Mouse (Mus musculus) lung, embryonic 15.5 days (tissue): ENCODE measurements around the gene Lrrc8e. TPM values are rescaled to one million over a fixed set of nuclear protein-coding genes. Genes with fewer than 3 reads are reported as not detected.

ENCODE experiments used
- ATAC-seq: fragments of 200-750 bp; cut with Nextera tagmentation; 2 replicates; pipeline ENCODE4 v1.8.0; 2017; ENCODE audit warnings: moderate number of reproducible peaks, borderline replicate concordance; ENCODE audit not compliant: low FRiP score, low TSS enrichment; ENCODE audit errors: extremely low read depth
- H3K27ac ChIP-seq: fragments of 300-500 bp; sonication (generic); 2 replicates; pipeline ENCODE4 v1.5.1; 2015; ENCODE audit warnings: moderate library complexity, mild to moderate bottlenecking, inconsistent platforms
- H3K27me3 ChIP-seq: fragments of 300-500 bp; sonication (generic); 2 replicates; pipeline ENCODE4 v1.6.1; 2015; ENCODE audit warnings: inconsistent platforms
- H3K36me3 ChIP-seq: fragments of 300-500 bp; sonication (generic); 2 replicates; pipeline ENCODE4 v1.6.1; 2015; ENCODE audit warnings: inconsistent platforms
- H3K4me1 ChIP-seq: fragments of 300-500 bp; sonication (generic); 2 replicates; pipeline ENCODE4 v1.6.1; 2015; ENCODE audit warnings: inconsistent platforms
- H3K4me2 ChIP-seq: fragments of 300-500 bp; sonication (generic); 2 replicates; pipeline ENCODE4 v1.6.1; 2015; ENCODE audit warnings: inconsistent platforms, mild to moderate bottlenecking, moderate library complexity
- H3K4me3 ChIP-seq: fragments of 300-500 bp; sonication (generic); 2 replicates; pipeline ENCODE4 v1.5.1; 2015; ENCODE audit warnings: mild to moderate bottlenecking, inconsistent platforms
- H3K9ac ChIP-seq: fragments of 300-500 bp; sonication (generic); 2 replicates; pipeline ENCODE4 v1.6.1; 2015; ENCODE audit warnings: inconsistent platforms
- H3K9me3 ChIP-seq: fragments of 300-500 bp; sonication (generic); 2 replicates; pipeline ENCODE4 v1.6.1; 2016; ENCODE audit warnings: inconsistent platforms
- WGBS: fragments of 180-500 bp; shearing (Covaris S2); methylation state at CpG from one replicate; pipeline ENCODE4 v1.1.7; 2015; 5-methylcytosine and 5-hydroxymethylcytosine counted together
- polyA plus RNA-seq: library from polyadenylated mRNA; unstranded; fragments of >200 nt; fragmentation: Nextera tagmentation; extraction: Ambion mirVana; gene quantifications from 2 replicates; pipeline ENCODE4 v1.2.1, GENCODE M21; 2015

The Lrrc8e gene
- polyA plus RNA-seq, 1 experiment from 2014 or later = 3.8 TPM

DNA sequence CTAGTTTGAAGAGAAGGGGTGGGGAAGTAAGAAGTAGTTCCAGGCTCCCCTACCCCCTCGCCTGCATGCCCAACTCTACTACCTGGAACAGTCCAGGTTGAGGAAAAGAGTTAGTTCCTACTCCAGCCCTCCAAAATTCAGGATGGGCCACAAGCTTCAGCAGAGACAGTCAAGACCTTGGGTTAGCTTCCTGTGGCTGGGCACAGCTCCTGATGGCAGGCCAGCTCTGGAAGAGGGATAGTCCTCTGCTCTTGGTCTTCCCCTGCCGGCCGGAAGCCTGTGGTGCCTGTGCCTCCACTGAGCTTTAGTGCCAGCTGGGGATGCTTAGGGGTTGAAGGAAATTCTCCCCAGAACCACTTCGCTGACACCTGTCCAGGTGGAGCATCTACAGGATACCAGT lies 304 bp upstream of the Lrrc8e start:
- Histone ChIP-seq H3K4me3 (peak overlapping the region; percentile 43), H3K4me2 (peak overlapping the region; percentile 67), H3K36me3 (no peaks in the 10 kb centered on the region), H3K9me3 (no peaks in the 10 kb centered on the region), H3K27ac (no peak overlapping the region), H3K27me3 (peaks cover 14% of the 10 kb centered on the region; the same call in 1 of the 2 replicates), H3K4me1 (peaks cover 7% of the 10 kb centered on the region; the same call in 1 of the 2 replicates), H3K9ac (peak overlapping the region; percentile 47)
- 30% methylated on average over 4 of the region's 4 CpGs for WGBS
- ATAC-seq = 0 out of 2 replicates have a peak, but pooled peaks have one; percentile 15

DNA sequence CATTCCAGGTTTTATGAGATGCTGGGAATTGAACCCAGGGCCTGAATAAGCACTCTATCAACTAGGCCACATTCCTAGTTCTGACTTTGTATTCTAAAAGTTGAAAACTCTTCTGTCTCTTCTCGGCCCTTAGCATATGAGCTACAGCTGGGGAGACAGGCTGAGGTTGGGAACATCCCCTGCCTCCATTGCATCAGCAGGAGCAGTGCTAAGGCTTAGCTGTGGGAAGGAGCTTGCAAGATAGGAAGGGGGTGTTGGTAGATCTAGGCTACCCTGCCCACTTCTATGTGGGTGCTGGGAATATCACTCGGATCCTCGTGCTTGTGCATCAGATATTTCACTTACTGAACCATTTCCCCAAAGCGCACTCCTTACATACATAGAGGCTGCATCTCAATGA lies 1.3 kb downstream of the Lrrc8e start:
- WGBS = 95% methylated on average over 4 of the region's 4 CpGs
- H3K9me3 ChIP-seq = no peaks in the 10 kb centered on the region
- peaks cover 7% of the 10 kb centered on the region; the same call in 1 of the 2 replicates for H3K4me1 ChIP-seq
- H3K9ac ChIP-seq = no peak overlapping the region
- ATAC-seq = no peak
- no peak overlapping the region for H3K4me3 ChIP-seq
- H3K27ac ChIP-seq = no peak overlapping the region
- no peaks in the 10 kb centered on the region for H3K36me3 ChIP-seq
- H3K27me3 ChIP-seq = peaks cover 14% of the 10 kb centered on the region; the same call in 1 of the 2 replicates
- no peak overlapping the region for H3K4me2 ChIP-seq

DNA sequence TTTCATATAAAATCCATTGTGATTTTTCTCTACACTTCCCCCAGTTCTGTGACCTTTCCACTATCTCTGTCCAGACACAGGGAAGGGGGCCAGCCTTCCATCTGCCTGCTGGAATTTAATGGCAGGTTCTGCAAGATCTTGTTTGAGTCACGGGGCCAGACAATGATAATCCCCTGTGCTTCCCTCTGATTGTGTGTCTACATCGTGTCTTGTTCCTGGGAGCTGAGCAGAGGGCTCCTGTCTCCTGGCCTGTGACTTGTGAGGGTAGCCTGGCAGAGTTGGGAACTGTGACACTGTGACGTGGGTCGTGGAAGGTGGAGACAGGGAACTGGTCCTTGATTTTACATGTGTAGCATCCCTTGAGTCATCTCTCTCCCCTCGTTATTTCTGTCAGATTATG lies 3.2 kb downstream of the Lrrc8e start:
- no peak for ATAC-seq
- Histone ChIP-seq H3K9ac (no peak overlapping the region), H3K36me3 (no peaks in the 10 kb centered on the region), H3K4me1 (peaks cover 7% of the 10 kb centered on the region; the same call in 1 of the 2 replicates), H3K4me3 (no peak overlapping the region), H3K27me3 (peaks cover 14% of the 10 kb centered on the region; the same call in 1 of the 2 replicates), H3K27ac (no peak overlapping the region), H3K9me3 (no peaks in the 10 kb centered on the region), H3K4me2 (no peak overlapping the region)
- WGBS = 58% methylated on average over 5 of the region's 5 CpGs

DNA sequence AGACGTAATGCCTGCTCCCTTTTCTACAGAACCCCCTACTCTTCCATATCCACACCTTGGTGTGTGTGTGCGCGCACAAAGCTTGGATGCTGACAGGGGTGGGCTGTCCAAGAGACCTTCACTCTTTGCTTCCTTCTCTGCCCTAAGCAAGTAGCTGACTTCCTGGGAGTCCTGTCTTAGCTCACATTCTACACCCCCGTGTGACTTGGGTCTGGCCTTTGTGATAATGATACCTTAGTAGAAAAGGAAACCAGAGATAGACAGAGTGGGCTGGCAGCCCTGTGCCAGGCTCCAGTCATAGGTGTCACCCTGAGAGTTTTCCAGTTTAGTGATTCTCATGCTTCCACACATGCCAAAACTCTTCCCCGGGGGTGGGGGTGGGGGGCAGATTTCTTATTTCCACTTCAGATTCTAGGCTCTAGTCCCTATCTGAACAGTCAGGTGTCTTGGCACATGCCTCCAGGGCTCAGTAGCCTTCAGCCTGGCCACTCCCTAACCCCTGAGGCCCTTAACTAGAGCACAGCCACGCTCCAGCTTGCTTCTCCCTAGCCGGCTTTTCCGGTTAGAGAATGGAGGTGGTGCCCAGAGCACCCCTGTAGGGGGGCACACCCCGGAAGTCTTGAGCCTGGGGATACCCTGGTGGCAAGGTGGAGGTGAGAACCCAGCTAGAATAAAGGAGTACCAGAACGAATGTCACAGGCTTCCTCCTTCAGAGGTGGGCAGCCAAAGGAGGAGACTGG lies 4.2 kb downstream of the Lrrc8e start:
- 44% methylated on average over 10 of the region's 10 CpGs for WGBS
- Histone ChIP-seq H3K9ac (no peak overlapping the region), H3K4me2 (no peak overlapping the region), H3K4me1 (peaks cover 7% of the 10 kb centered on the region; the same call in 1 of the 2 replicates), H3K4me3 (no peak overlapping the region), H3K27ac (no peak overlapping the region), H3K9me3 (no peaks in the 10 kb centered on the region), H3K27me3 (peaks cover 14% of the 10 kb centered on the region; the same call in 1 of the 2 replicates), H3K36me3 (no peaks in the 10 kb centered on the region)
- ATAC-seq = peak; percentile 52; the same call in 1 of the 2 replicates

DNA sequence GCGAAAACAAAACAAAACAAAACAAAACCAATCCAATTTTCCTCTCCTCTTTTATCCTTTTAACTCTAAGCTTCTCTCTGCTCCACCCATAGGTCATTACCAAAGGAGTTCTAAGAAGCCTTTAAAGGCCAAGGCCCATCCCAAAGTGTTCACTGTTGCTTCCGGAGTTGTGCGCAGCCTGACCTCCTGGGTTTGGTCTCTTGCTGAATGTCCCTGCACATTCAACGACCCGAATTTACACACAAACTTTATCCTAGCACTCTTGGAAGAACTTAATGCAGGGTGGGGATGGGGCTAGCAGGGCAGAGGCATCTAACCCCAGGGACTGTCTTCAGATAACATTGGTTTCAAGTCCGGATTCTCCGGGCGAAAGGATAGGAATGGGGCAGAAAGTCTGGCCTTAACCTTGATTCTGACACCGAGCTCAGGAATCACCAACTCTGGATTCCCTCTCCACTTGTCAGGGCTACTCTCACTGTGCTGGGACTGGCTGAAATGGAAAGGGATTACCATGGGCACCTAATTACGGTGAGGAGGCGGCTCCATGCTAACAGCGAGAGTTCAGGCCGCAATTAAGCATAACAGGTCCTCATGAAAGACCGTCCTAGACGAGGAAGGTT lies 11.3 kb downstream of the Lrrc8e start:
- 13% methylated on average over 15 of the region's 15 CpGs for WGBS
- Histone ChIP-seq H3K9ac (peak overlapping the region; percentile 74), H3K9me3 (no peaks in the 10 kb centered on the region), H3K4me1 (peaks cover 28% of the 10 kb centered on the region), H3K4me3 (peak overlapping the region; percentile 83), H3K4me2 (peak overlapping the region; percentile 66), H3K27ac (peak overlapping the region; percentile 92), H3K27me3 (no peaks in the 10 kb centered on the region), H3K36me3 (peaks cover 8% of the 10 kb centered on the region; the same call in 1 of the 2 replicates)
- ATAC-seq = no peak

DNA sequence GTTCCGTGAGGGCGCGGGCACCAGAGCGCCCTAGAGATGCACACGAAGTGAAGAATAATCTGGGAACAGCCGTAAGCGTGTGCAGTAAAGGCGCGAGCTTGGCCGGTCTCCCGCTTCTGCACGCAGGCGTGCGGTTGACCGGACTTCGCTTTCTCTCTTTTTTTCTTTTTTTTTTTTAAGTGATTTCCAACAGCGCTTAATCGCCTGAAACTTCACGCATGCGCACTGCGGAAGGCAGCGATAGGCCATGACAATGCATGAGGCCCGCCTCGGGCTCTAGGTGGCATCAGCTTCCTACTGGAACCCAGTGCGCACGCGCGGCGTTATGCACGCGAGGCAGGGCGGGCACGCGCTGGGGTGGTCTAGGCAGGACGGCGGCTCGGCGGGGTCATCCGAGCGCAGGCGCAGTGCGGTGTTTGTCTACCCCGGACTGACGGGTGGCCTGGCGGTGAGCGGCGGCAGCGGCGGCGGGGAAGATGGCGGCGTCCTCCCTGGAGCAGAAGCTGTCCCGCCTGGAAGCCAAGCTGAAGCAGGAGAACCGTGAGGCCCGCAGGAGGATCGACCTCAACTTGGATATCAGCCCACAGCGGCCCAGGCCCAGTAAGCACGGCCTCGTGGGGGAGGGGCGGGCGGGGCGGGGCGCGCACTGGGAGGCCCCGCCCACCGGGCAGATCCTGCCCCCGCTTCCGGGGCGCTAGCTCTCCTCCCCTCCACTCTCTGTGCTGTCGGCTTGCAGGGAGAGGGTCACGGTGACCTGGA lies 12.0 kb downstream of the Lrrc8e start, which contains the start of the genes Map2k7 and Gm49320:
Gene Map2k7, plus strand, starts transcription at position 307 of the 759 bp plus-strand sequence.
Gene Gm49320, plus strand, starts transcription at position 432 of the 759 bp plus-strand sequence.
- H3K36me3 ChIP-seq = peaks cover 14% of the 10 kb centered on the region
- H3K27ac ChIP-seq = peak within 1 kb of the TSS; percentile 92
- H3K9ac ChIP-seq = peak within 1 kb of the TSS; percentile 74
- H3K4me3 ChIP-seq = peak within 1 kb of the TSS; percentile 83
- ATAC-seq = peak; percentile 95
- H3K4me2 ChIP-seq = peak within 1 kb of the TSS; percentile 66
- H3K27me3 ChIP-seq = no peaks in the 10 kb centered on the region
- under 1% methylated on average over 58 of the region's 71 CpGs for WGBS
- H3K4me1 ChIP-seq = peaks cover 28% of the 10 kb centered on the region
- H3K9me3 ChIP-seq = no peaks in the 10 kb centered on the region

DNA sequence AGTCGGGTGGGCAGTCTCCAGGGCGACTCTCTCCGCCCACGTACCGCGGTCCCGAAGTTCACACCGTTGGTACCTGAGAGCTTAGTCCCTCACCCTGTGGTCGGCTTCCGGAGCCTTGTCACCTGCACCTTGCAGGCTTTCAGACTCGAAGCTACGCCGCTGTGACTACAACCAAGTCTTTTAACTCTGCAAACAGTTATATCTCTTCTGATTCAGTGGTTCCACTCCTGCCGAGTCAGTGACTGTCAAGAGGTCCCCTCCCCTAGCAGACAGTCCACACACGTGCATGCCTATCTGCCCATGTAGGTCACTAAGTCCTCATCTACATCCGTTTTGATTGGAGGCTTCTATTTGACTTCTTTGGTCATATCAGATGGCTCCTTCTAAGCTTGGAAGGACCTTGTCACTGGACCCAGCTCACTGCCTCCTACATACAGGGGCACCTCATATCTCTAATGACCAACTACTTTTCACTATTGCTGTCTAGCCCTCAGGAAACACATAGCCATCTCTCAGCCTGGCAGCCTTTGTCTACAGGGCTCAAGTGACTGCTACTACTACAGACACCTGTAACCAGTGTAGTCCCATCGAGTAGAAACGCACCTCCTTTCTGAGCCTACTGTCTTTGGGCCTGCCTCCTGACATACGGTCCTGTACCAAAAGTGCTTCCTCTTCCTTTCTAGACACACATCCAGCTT lies 12.7 kb downstream of the Lrrc8e start:
- Histone ChIP-seq H3K9ac (peak overlapping the region; percentile 74), H3K36me3 (peaks cover 22% of the 10 kb centered on the region), H3K9me3 (no peaks in the 10 kb centered on the region), H3K4me1 (peaks cover 28% of the 10 kb centered on the region), H3K27ac (peak overlapping the region; percentile 92), H3K27me3 (no peaks in the 10 kb centered on the region), H3K4me3 (peak overlapping the region; percentile 83), H3K4me2 (peak overlapping the region; percentile 66)
- 0 out of 2 replicates have a peak, but pooled peaks have one; percentile 0 for ATAC-seq
- 10% methylated on average over 19 of the region's 19 CpGs for WGBS

DNA sequence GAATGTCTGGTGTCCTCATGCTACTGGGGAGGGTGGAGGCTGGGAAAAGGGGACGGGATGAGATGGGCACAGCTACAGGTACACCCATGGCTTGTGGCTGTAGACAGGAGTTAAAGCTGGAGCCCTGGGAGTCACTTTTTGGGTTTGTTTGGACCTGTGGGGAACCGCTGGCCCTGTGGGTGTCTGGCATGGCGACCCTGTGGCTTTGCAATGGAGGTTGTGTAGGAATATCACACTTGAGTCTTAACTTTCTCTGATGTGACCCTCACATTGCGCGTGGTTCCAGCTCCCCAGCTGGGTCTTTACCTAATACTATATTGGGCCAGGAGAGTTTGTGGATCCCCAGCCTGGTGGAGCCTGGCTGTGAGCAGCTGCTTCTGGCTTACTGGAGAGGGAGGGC lies 18.4 kb downstream of the Lrrc8e start:
- H3K27ac ChIP-seq = no peak overlapping the region
- peaks cover 19% of the 10 kb centered on the region for H3K4me1 ChIP-seq
- H3K9ac ChIP-seq = no peak overlapping the region
- H3K4me2 ChIP-seq = no peak overlapping the region
- H3K36me3 ChIP-seq = peaks cover 57% of the 10 kb centered on the region
- H3K27me3 ChIP-seq = no peaks in the 10 kb centered on the region
- H3K4me3 ChIP-seq = no peak overlapping the region
- ATAC-seq = no peak
- no peaks in the 10 kb centered on the region for H3K9me3 ChIP-seq
- 95% methylated on average over 5 of the region's 5 CpGs for WGBS

DNA sequence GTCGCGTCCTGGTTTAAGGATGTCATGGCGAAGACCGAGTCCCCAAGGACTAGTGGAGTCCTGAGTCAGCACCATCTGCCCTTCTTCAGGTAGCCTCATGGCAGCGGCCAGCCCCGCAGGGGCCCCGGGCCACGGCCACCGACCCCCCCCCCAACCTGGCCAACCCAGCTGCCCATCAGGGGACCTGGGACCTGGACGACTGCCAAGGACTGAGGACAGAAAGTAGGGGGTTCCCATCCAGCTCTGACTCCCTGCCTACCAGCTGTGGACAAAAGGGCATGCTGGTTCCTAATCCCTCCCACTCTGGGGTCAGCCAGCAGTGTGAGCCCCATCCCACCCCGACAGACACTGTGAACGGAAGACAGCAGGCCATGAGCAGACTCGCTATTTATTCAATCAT lies 19.1 kb downstream of the Lrrc8e start:
- H3K4me1 ChIP-seq = peaks cover 18% of the 10 kb centered on the region
- H3K4me2 ChIP-seq = no peak overlapping the region
- H3K27ac ChIP-seq = no peak overlapping the region
- peaks cover 57% of the 10 kb centered on the region for H3K36me3 ChIP-seq
- no peaks in the 10 kb centered on the region for H3K27me3 ChIP-seq
- H3K9ac ChIP-seq = no peak overlapping the region
- 83% methylated on average over 13 of the region's 13 CpGs for WGBS
- no peak overlapping the region for H3K4me3 ChIP-seq
- no peaks in the 10 kb centered on the region for H3K9me3 ChIP-seq
- no peak for ATAC-seq

DNA sequence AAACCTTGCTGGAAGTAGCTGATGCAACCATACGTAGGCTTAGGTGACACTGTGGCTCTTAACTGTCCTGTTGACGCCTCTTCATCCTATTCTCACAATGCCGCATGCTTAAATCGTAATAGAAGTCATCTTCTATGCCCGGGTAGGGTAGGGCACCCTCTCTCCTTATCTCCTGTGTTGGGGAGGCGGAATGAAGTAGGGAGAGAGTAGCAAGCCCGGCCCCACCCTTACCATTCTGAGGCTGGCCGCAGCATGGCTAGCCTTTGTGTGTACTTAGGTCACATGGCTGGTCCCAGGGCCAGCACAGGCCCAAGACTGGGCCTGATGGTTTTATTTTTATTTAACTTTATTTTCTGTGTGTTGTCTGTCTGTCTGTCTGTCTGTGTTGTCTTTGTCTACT lies 20.6 kb downstream of the Lrrc8e start:
- ATAC-seq = no peak
- Histone ChIP-seq H3K36me3 (peaks cover 54% of the 10 kb centered on the region), H3K4me2 (no peak overlapping the region), H3K27me3 (no peaks in the 10 kb centered on the region), H3K9me3 (no peaks in the 10 kb centered on the region), H3K4me1 (peaks cover 14% of the 10 kb centered on the region), H3K9ac (no peak overlapping the region), H3K27ac (no peak overlapping the region), H3K4me3 (no peak overlapping the region)
- WGBS = 78% methylated on average over 8 of the region's 8 CpGs

DNA sequence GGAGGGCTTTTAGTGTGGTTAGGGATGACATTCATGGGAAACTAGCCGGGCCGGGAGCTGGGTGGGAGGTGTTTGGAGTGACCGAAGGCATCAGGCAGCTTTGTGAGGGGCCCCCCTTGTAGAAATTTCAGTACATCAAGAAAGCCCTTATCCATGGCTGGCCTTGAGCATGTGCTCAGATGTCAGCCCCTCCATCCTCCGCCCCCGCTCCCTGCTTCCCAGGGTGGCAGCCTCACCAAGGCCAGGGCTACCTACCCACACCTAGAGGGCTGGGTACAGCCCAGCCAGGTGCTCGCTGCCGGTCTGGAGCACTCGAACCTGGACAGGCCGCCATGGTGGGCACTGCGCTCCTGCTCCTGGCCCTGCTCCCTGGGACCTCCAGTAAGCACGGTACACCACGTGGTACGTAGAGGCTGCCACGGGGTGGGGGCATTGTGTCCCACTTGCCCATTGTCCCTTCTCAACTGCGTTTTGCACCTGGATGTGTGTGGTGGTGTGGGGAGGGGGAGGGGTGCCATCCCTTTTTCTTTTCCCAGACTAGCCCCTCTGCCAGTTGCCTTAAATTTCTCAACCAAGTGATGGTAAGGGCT lies 21.4 kb downstream of the Lrrc8e start, which contains the start of gene Tgfbr3l:
Gene Tgfbr3l, plus strand, starts transcription at position 264 of the 590 bp plus-strand sequence.
- Histone ChIP-seq H3K27me3 (no peaks in the 10 kb centered on the region), H3K27ac (no peak within 1 kb of the TSS), H3K4me2 (no peak within 1 kb of the TSS), H3K9ac (0 out of 2 replicates have a peak within 1 kb of the TSS, but pooled peaks have one; percentile 6), H3K36me3 (peaks cover 48% of the 10 kb centered on the region), H3K9me3 (no peaks in the 10 kb centered on the region), H3K4me1 (peaks cover 19% of the 10 kb centered on the region), H3K4me3 (no peak within 1 kb of the TSS)
- 73% methylated on average over 15 of the region's 15 CpGs for WGBS
- ATAC-seq = no peak
